Mouse (Mus musculus) neural tube, embryonic 12.5 days (tissue): Measurements from ENCODE around the gene Sardh. TPM values are rescaled to one million over a fixed set of nuclear protein-coding genes. Genes with fewer than 3 reads are reported as not detected.

Experiments
- ATAC-seq: fragments of 200-750 bp; cut with Nextera tagmentation; 2 replicates; pipeline ENCODE4 v1.8.0; 2017; ENCODE audit warnings: low read depth, mild to moderate bottlenecking, moderate TSS enrichment, moderate library complexity; ENCODE audit not compliant: low FRiP score
- H3K27ac ChIP-seq: fragments of 300-500 bp; sonication (generic); 2 replicates; pipeline ENCODE4 v1.5.1; 2016
- H3K27me3 ChIP-seq: fragments of 300-500 bp; sonication (generic); replicated peaks from 2 replicates; pipeline ENCODE4 v1.6.1; 2016; ENCODE audit warnings: mild to moderate bottlenecking
- H3K36me3 ChIP-seq: fragments of 300-500 bp; sonication (generic); 2 replicates; pipeline ENCODE4 v1.6.1; 2016; ENCODE audit warnings: mild to moderate bottlenecking
- H3K4me1 ChIP-seq: fragments of 300-500 bp; sonication (generic); 2 replicates; pipeline ENCODE4 v1.6.1; 2016
- H3K4me2 ChIP-seq: fragments of 300-500 bp; sonication (generic); replicated peaks from 2 replicates; pipeline ENCODE4 v1.6.1; 2016; ENCODE audit warnings: mild to moderate bottlenecking
- H3K4me3 ChIP-seq: fragments of 300-500 bp; sonication (generic); 2 replicates; pipeline ENCODE4 v1.5.1; 2016
- H3K9ac ChIP-seq: fragments of 300-500 bp; sonication (generic); 2 replicates; pipeline ENCODE4 v1.6.1; 2016; ENCODE audit warnings: mild to moderate bottlenecking
- H3K9me3 ChIP-seq: fragments of 300-500 bp; sonication (generic); 2 replicates; pipeline ENCODE4 v1.6.1; 2016; ENCODE audit warnings: mild to moderate bottlenecking
- WGBS: fragments of 180-500 bp; shearing (Covaris S2); methylation state at CpG from one replicate; pipeline ENCODE4 v1.1.7; 2016; 5-methylcytosine and 5-hydroxymethylcytosine counted together
- polyA plus RNA-seq: library from polyadenylated mRNA; unstranded; fragments of >200 nt; fragmentation: Nextera tagmentation; extraction: Ambion mirVana; gene quantifications from 2 replicates; pipeline ENCODE4 v1.2.1, GENCODE M21; 2016

Sardh gene
- polyA plus RNA-seq, 1 experiment from 2014 or later: 3.9 TPM

DNA sequence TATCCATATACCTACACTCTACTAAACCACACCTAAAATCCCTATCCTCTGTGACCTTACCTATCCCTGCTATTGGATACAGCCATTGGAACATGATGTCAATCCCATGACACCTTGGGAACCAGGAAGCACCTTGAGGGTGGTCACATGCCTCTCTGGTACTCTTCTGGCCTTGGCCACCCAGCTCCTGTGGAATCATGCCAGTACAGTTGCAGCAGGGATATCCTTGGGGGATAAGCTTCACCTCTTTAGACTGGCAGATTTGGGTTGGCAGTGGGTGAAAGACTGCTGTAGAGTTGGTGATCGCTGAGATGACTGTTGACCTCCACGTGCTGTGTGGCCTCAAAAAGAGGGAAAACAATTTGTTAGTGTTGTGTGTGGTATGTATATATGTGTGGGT lies 86.6 kb downstream of the Sardh start:
- Histone ChIP-seq H3K36me3 (no peaks in the 10 kb centered on the region), H3K9ac (no peak overlapping the region), H3K27ac (no peak overlapping the region), H3K4me3 (no peak overlapping the region), H3K27me3 (no peaks in the 10 kb centered on the region), H3K4me1 (no peaks in the 10 kb centered on the region), H3K4me2 (no peak overlapping the region), H3K9me3 (no peaks in the 10 kb centered on the region)
- 96% methylated on average over 2 of the region's 2 CpGs for WGBS
- no peak for ATAC-seq

DNA sequence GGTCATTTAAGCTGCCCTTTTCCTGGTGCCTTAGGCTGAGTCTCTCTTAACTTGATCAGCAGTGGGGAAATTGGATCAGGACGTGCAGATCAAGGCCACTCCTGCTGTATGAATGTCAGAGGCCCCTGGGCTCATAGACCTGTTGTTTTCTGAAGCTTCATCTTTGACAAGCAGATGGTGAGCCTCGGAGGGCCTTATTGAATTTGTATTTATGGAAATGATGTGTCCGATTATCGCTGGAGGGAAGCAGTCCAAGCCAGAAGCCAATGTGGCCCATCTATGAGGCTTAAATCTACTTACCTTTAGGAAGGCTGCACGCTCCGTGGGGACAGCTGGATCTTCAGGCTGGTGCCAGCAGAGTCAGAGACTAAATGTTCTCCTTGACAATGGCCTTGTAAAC lies 91.5 kb downstream of the Sardh start:
- Histone ChIP-seq H3K9ac (no peak overlapping the region), H3K4me3 (no peak overlapping the region), H3K9me3 (no peaks in the 10 kb centered on the region), H3K4me2 (no peak overlapping the region), H3K36me3 (no peaks in the 10 kb centered on the region), H3K27ac (no peak overlapping the region), H3K4me1 (no peaks in the 10 kb centered on the region), H3K27me3 (no peaks in the 10 kb centered on the region)
- 74% methylated on average over 6 of the region's 6 CpGs for WGBS
- ATAC-seq: no peak

DNA sequence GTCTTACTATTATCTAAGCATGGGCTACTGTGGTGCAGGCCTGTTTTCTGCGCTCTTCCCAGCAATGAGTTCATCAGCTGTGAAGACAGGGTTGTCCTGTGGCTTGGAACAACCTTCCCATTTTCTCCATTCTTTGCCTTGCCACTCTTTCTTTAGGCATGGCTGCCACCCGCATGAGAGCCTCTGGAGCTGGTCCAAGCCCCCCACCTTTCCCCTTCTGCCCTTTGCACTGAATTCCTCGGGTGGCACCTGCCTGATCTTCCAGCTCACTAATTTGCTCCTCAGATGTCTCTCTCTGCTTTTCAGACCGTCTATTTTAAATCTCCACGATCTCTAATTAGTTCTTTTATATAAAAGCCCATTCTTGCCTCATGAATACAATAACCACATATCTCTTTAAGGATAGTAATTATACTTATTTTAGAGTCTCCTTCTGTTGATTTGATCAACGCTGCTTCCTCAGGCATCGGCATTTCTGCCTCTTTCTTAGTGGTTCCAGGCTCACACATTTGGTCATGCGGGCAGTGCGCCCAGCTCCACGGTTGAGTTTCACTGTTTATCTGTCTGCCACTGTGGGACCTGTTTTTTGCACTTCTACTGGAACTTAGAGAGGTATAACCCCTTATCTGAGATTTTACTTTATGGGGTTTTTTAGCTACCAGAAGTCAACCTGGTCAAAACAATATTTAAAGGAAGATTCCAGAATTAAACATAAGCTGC lies 93.5 kb downstream of the Sardh start:
- Histone ChIP-seq H3K4me1 (peaks cover 3% of the 10 kb centered on the region; the same call in 1 of the 2 replicates), H3K4me2 (no peak overlapping the region), H3K9me3 (no peaks in the 10 kb centered on the region), H3K9ac (no peak overlapping the region), H3K36me3 (no peaks in the 10 kb centered on the region), H3K4me3 (no peak overlapping the region), H3K27me3 (no peaks in the 10 kb centered on the region), H3K27ac (no peak overlapping the region)
- 85% methylated on average over 10 of the region's 10 CpGs for WGBS
- ATAC-seq: no peak

DNA sequence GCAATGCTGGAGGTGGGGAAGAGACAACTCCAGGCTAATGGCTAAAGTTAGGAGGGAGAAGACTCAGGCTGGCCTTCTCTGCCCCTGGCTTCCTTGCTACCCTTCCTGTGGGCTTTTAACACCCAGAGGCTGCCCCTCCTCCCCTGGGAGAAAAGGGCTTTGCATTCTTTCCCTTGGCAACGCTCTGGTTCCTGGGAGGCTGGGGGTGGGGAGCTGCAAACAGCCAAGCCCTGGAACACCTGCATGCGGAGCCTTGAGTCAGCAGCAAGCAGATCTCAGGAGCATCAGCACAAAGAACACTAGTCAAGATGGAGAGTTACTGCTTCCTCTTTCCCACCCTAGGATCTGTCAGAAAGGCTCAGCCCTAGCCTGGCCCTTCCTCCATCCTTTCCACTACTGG lies 98.7 kb downstream of the Sardh start:
- no peaks in the 10 kb centered on the region for H3K9me3 ChIP-seq
- H3K27me3 ChIP-seq: no peaks in the 10 kb centered on the region
- no peak overlapping the region for H3K4me2 ChIP-seq
- 2% methylated on average over 2 of the region's 2 CpGs for WGBS
- ATAC-seq: no peak
- H3K4me1 ChIP-seq: peaks cover 7% of the 10 kb centered on the region; the same call in 1 of the 2 replicates
- H3K4me3 ChIP-seq: no peak overlapping the region
- H3K36me3 ChIP-seq: no peaks in the 10 kb centered on the region
- no peak overlapping the region for H3K27ac ChIP-seq
- H3K9ac ChIP-seq: no peak overlapping the region

DNA sequence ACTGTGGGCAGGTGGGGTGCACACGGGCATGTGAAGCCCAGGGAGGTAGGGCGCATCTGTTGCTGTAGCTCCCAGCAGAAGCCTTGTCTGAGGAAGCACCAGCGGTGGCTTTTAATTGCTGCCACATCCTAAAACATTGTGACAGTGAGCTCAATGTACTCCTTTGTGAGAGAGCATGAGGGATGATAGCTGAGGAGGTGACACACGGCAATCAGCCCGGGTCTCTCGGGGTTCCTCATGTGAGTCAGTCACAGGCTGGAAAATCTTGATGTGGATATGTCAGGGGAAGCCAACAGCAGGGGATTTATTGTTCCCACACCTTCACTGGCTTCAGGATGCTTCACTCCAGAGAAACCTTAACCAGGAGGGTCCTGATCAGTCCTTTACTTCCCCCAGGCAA lies 101.3 kb downstream of the Sardh start:
- Histone ChIP-seq H3K9me3 (no peaks in the 10 kb centered on the region), H3K27ac (no peak overlapping the region), H3K9ac (no peak overlapping the region), H3K36me3 (no peaks in the 10 kb centered on the region), H3K27me3 (peaks cover 10% of the 10 kb centered on the region), H3K4me2 (no peak overlapping the region), H3K4me3 (no peak overlapping the region), H3K4me1 (peaks cover 15% of the 10 kb centered on the region; the same call in 1 of the 2 replicates)
- ATAC-seq: no peak
- WGBS: 68% methylated on average over 6 of the region's 6 CpGs

DNA sequence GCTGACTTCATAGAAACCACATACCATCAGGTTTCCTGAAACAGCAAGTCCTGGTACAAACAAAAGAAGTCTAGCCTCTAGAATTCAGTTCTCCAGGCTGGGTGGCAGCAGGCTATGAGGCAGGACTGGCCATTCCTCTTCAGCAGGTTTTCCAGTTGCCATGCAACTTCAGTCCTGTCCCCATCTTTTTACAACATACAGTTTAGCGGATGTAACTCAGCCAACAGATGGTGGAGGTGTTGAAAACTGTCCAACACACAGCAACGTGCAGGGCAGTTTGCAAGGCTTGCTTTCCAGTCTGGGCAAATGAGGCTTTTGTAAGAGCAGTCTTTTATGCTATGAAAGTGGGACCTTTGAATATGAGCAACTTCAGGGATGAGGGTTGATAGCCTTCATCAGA lies 103.2 kb downstream of the Sardh start:
- ATAC-seq: no peak
- H3K4me1 ChIP-seq: peaks cover 15% of the 10 kb centered on the region; the same call in 1 of the 2 replicates
- H3K27ac ChIP-seq: no peak overlapping the region
- no peak overlapping the region for H3K4me3 ChIP-seq
- WGBS: 81% methylated on average over 2 of the region's 2 CpGs
- H3K9me3 ChIP-seq: no peaks in the 10 kb centered on the region
- no peak overlapping the region for H3K9ac ChIP-seq
- no peak overlapping the region for H3K4me2 ChIP-seq
- no peaks in the 10 kb centered on the region for H3K36me3 ChIP-seq
- H3K27me3 ChIP-seq: peaks cover 25% of the 10 kb centered on the region

DNA sequence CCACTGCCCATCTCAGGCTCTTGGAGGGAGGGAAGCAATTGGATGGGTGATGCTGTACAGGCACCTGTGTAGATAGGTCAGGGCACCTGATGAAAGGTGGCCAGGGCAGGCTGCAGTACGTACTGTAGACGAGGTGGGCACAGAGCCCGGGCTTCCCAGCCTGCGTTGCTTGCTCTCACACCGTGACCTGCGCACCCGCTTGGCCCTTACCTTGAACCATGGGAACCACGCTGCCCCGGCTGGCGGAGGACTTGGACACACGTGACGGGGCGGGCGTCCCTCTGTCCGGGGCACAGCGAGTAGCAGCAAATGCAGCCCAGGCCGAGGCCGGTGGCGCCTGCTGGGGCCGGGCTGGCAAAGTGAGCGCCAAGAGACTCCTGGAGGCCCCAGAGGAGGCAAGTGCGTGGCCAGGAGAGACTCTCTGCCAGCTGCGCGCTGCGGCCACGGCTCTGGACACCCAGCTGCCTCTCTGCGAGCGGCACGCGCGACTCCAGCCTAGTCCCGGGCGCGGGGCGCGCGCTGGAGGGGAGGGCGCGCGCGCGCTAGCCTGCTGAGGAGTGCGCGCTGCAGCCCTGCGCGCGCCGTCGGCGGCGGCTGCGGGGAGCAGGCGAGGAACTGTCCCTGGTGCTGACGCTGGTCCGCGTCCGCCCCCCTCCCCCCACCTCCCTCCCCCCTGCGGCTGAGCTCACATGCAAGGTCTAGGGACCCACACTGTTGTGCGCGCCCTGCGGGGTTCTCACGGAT lies 106.0 kb downstream of the Sardh start, which contains the start of gene Fam163b:
Fam163b (minus strand) TSS at position 542 of the 744 bp plus-strand sequence.
- WGBS: 1% methylated on average over 62 of the region's 62 CpGs
- peaks cover 8% of the 10 kb centered on the region; the same call in 1 of the 2 replicates for H3K4me1 ChIP-seq
- H3K36me3 ChIP-seq: no peaks in the 10 kb centered on the region
- peaks cover 25% of the 10 kb centered on the region for H3K27me3 ChIP-seq
- peak within 1 kb of the TSS; percentile 44 for H3K9ac ChIP-seq
- peak; percentile 41; the same call in 1 of the 2 replicates for ATAC-seq
- H3K4me3 ChIP-seq: peak within 1 kb of the TSS; percentile 41
- H3K27ac ChIP-seq: no peak within 1 kb of the TSS
- H3K9me3 ChIP-seq: no peaks in the 10 kb centered on the region
- peak within 1 kb of the TSS; percentile 83 for H3K4me2 ChIP-seq

Other genes starting within 250 kb of the Sardh start
- 124 and 130 TPM in 2 replicates for gene Cacfd1, start 238.4 kb downstream of the Sardh start, polyA plus RNA-seq
- 6.1 and 7.9 TPM in 2 replicates for gene Slc2a6, start 220.3 kb downstream of the Sardh start, polyA plus RNA-seq
- gene Mymk, start 176.2 kb downstream of the Sardh start, polyA plus RNA-seq: 6.4 and 7.0 TPM in 2 replicates
- 6.4 and 9.3 TPM in 2 replicates for gene Adamtsl2, start 169.0 kb downstream of the Sardh start, polyA plus RNA-seq
- 0.74 and 0.80 TPM in 2 replicates for gene Fam163b, start 105.8 kb downstream of the Sardh start, polyA plus RNA-seq
- gene Dbh, start 83.1 kb downstream of the Sardh start, polyA plus RNA-seq: 0.57 and 0.79 TPM in 2 replicates
- gene Vav2, start 178.7 kb upstream of the Sardh start, polyA plus RNA-seq: 25.3 and 29.9 TPM in 2 replicates
- 19.4 and 19.5 TPM in 2 replicates for gene Brd3os, start 194.0 kb upstream of the Sardh start, polyA plus RNA-seq